Mouse (Mus musculus): Measurements from ENCODE around the gene Eapp.

DNA sequence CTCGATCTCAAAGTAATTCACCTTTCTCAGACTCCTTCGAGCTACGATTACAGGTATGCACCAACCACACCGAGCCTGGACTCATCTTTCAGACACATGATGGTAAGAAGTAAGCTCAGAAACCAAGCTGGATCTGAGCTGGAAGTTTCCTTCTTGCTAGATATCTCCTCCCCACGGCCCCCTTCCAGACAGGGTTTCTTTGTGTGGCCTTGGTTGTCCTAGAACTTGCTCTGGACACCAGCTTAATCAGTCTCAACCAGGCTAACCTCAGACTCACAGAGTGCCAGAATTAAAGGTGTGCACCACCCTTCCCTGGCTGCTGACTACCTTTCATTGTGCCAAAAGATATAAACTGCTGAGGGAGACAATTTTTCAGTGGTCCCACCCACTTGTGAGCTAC lies 37.7 kb downstream of the Eapp start:
- TF ChIP-seq CTCF (IDR thresholded peaks at IDR 0.05; ENCODE audit: low read depth, low read length), result no peak
- no peak for TF ChIP-seq POLR2A (IDR thresholded peaks at IDR 0.05; ENCODE audit: borderline replicate concordance, low read depth, low read length)

Measured in bone marrow macrophage, adult 2 months (primary cell).